Mouse (Mus musculus) spleen, adult 18-20 months (tissue): ENCODE measurements at regions not wholly inside any gene's neighbourhood (a gene's known extent, or its start where the extent isn't known, plus 50 kb on each side); places are given as distances from the start of the nearest gene placed in this dataset.
"Not testable (repeated sequence)": the region's sequence is repeated elsewhere in the genome, so short reads cannot be mapped to it uniquely, and the experiment has no call there.

Source experiments
- DNase-seq, 2 experiments: peaks; one replicate each; pipeline ENCODE4 v3.0.0; 2022; ENCODE audit warnings: mixed read lengths in 2 of 2

DNA sequence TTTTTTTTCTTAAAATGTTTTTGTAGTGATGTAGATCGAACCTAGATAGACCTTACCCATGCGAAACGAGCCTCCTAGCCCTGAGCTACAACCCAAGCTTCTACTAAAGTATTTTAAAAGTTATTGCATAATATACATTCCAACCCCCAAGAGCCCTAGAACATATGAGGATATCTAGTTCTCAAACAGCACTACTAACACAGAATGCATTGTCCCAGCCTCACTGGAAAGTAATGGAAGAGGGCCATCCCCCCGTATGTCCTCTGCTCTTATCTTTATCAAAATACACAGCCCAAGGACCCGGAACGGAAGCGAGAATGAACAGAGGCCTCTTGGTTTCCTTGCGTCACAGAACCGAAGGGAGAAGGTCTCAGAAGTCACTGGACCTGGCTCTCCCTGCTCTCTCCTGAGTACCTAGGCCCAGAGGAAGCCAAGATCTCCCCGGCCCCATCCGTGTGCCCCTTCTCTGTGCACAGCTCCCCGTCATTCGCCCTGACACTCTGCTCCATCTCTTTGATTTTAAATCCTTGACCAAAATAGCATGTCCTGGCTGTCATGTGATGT, 165.0 kb upstream of the Pkdcc start:
- DNase-seq, result no peak

GRCm38 (mm10) chr17:83050591-83051197, 164.4 kb upstream of the Pkdcc start:
- no peak for DNase-seq

DNA sequence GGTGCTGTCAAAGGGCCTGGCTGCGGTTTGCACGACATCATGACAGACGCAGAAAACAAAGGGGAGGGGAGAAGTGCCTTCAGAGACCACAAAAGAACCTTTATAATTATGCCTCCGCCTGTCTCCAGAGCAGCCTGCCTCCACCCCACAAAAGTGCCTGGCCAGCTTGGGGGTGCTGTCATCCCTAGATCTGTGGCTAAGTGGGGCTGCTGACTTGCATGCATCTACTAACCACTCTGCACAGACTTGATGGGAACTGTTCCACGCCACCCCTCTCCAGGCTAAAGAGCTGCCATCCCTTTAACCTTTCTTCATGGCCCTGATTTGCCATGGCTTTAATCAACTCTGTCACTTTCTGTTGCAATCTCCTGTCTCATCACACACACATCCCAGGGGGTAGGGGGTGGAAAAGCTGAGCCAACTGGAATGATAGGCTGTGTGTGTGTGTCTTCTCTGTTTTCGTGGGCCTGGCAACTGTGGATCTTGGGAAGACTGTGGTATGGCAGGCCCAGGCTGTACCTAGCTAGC, 162.4 kb upstream of the Pkdcc start:
- no peak for DNase-seq

- DNase-seq, result no peak
These were observed 157.3 kb upstream of the Pkdcc start for GRCm38 (mm10) chr17:83057832-83058231.

GRCm38 (mm10) chr17:83061843-83062242, 153.2 kb upstream of the Pkdcc start:
- no peak for DNase-seq

GRCm38 (mm10) chr17:83063848-83064247, 151.2 kb upstream of the Pkdcc start:
- no peak for DNase-seq

- not testable (repeated sequence) for DNase-seq
These were observed 150.7 kb upstream of the Pkdcc start for GRCm38 (mm10) chr17:83064376-83064775.

GRCm38 (mm10) chr17:83069246-83069645, 145.8 kb upstream of the Pkdcc start:
- no peak for DNase-seq

- DNase-seq, result no peak
These were observed 143.3 kb upstream of the Pkdcc start for GRCm38 (mm10) chr17:83071746-83072145.

GRCm38 (mm10) chr17:83072175-83072574, 142.9 kb upstream of the Pkdcc start:
- no peak for DNase-seq

GRCm38 (mm10) chr17:83074893-83075292, 140.2 kb upstream of the Pkdcc start:
- DNase-seq, result no peak

DNA sequence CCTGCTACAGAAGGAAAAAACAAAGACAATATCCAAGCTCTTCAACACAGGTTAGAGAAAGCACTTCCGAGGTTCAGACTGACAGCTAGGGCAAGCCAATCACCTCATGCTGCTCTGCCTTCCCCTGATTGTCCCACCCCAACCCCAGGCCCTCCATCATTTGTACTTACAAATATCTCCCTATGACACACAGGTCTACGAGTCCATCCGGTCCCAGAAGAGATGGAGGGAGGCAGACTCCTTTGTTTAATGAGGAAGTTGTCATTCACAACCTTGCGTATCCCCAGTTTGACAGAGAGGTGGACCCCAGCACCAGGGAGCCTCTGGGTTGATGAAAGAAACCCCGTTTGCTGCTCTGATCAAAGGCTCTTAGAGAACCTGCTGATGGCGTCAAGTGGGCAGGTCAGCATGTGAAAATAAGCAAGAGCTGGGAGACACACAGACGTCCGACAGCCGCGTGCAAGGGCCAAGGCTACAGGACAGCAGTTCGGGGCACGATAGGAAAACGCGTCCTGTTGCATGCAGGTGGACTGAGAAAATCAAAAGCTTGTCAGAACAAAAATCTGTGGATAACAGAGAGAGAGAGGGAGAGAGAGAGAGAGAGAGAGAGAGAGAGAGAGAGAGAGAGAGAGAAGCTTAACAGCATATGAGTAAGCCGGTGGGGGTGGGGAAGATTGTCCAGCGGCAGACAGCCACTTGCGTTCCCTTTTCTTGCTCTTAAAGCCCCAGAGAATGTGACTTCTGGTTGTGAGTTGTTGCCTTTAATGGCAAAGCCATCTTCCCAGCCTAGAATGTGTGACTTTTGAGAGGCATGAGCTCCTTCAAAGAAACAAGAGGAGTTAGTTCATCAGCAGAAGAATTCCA, 137.1 kb upstream of the Pkdcc start:
- no peak for DNase-seq

- DNase-seq, result no peak
These were observed 136.3 kb upstream of the Pkdcc start for GRCm38 (mm10) chr17:83078601-83079360.

DNA sequence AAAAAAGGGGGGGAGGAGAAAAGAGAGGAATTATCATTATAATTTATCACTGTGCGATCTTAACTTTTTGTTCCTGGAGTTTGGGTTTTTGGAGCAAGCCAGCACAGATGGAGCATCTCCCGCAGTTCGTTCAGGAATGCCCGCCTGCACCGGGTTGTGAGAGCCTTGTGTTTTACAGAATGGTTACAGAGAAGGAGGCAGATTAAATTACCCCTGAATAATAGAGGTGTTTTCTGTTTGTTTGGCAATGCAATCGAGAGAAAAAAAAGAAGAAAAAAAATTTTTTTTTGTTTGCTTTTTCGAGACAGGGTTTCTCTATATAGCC, 135.8 kb upstream of the Pkdcc start:
- DNase-seq, result no peak

- DNase-seq, result no peak
These were observed 133.4 kb upstream of the Pkdcc start for GRCm38 (mm10) chr17:83081729-83082128.

GRCm38 (mm10) chr17:83083521-83083920, 131.6 kb upstream of the Pkdcc start:
- no peak for DNase-seq

- no peak for DNase-seq
These were observed 129.2 kb upstream of the Pkdcc start for GRCm38 (mm10) chr17:83085792-83086475.

GRCm38 (mm10) chr17:83086703-83087102, 128.4 kb upstream of the Pkdcc start:
- DNase-seq, result no peak

DNA sequence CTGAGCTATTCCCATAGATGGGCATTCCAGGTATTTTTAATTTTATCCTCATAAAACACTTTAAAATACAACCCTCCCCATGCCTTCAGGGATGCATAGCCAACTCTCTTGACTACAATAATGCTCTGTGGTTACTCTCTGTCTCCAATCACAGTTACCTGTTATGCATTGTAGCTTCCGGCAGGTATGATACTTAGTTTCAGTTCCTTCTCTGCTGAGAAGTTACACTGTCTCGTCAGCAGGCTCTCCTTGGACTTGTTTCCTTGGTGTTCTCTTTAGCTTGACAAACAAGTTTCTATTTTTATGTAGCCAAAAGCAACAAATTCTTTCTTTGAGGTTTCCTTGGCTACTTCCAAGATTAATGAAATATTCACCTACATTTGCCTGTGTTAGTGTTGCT, 126.6 kb upstream of the Pkdcc start:
- DNase-seq, result no peak

- no peak for DNase-seq
These were observed 125.0 kb upstream of the Pkdcc start for GRCm38 (mm10) chr17:83089856-83090692.

- DNase-seq, result no peak
These were observed 121.2 kb upstream of the Pkdcc start for GRCm38 (mm10) chr17:83093862-83094261.

GRCm38 (mm10) chr17:83096451-83096850, 118.6 kb upstream of the Pkdcc start:
- DNase-seq, result no peak
